Mouse (Mus musculus) testis, postnatal 14 days (tissue): ENCODE measurements around the gene Usp6nl.
A peak's percentile ranks its signal among the peaks of the same experiment; 100 is the strongest.

ENCODE experiments used
- DNase-seq: peaks from one replicate; pipeline ENCODE4 v3.0.0; 2021; ENCODE audit warnings: low spot score

The Usp6nl gene

GRCm38 (mm10) chr2:6322376-6322901 lies at the start of gene Usp6nl:
Gene Usp6nl (plus strand): TSS chr2:6322667.
- DNase-seq: peak; percentile 85

- no peak for DNase-seq
These were observed 49.0 kb upstream of the Usp6nl start for GRCm38 (mm10) chr2:6273392-6273845.

GRCm38 (mm10) chr2:6278813-6279530 lies 43.5 kb upstream of the Usp6nl start:
- no peak for DNase-seq

- DNase-seq: no peak
These were observed 42.7 kb upstream of the Usp6nl start for GRCm38 (mm10) chr2:6279614-6280301.

GRCm38 (mm10) chr2:6283569-6283968 lies 38.9 kb upstream of the Usp6nl start:
- DNase-seq: no peak

- no peak for DNase-seq
These were observed 37.7 kb upstream of the Usp6nl start for GRCm38 (mm10) chr2:6284784-6285183.

GRCm38 (mm10) chr2:6285794-6286193 lies 36.7 kb upstream of the Usp6nl start:
- no peak for DNase-seq

GRCm38 (mm10) chr2:6293825-6294444 lies 28.5 kb upstream of the Usp6nl start:
- no peak for DNase-seq

GRCm38 (mm10) chr2:6294993-6295628 lies 27.4 kb upstream of the Usp6nl start:
- no peak for DNase-seq

GRCm38 (mm10) chr2:6304768-6305167 lies 17.7 kb upstream of the Usp6nl start:
- DNase-seq: no peak

GRCm38 (mm10) chr2:6306861-6307260 lies 15.6 kb upstream of the Usp6nl start:
- DNase-seq: no peak

GRCm38 (mm10) chr2:6309373-6309821 lies 13.1 kb upstream of the Usp6nl start:
- DNase-seq: no peak

- no peak for DNase-seq
These were observed 9.7 kb upstream of the Usp6nl start for GRCm38 (mm10) chr2:6312764-6313163.

- DNase-seq: no peak
These were observed 8.7 kb upstream of the Usp6nl start for GRCm38 (mm10) chr2:6313733-6314132.

GRCm38 (mm10) chr2:6320153-6320552 lies 2.3 kb upstream of the Usp6nl start:
- no peak for DNase-seq

- DNase-seq: no peak
These were observed 595 bp upstream of the Usp6nl start for GRCm38 (mm10) chr2:6321769-6322375.

- DNase-seq: peak; percentile 86
These were observed 563 bp downstream of the Usp6nl start for GRCm38 (mm10) chr2:6322938-6323521.

GRCm38 (mm10) chr2:6325646-6326045 lies 3.2 kb downstream of the Usp6nl start:
- DNase-seq: no peak

GRCm38 (mm10) chr2:6328927-6329326 lies 6.5 kb downstream of the Usp6nl start:
- DNase-seq: no peak

GRCm38 (mm10) chr2:6330756-6331155 lies 8.3 kb downstream of the Usp6nl start:
- no peak for DNase-seq
